Mouse (Mus musculus) ovary, postnatal 14 days (tissue): Measurements from ENCODE around the gene Nhej1.

Experiments used
- DNase-seq: peaks from one replicate; pipeline ENCODE4 v3.0.0; 2022; ENCODE audit warnings: low spot score

The Nhej1 gene

GRCm38 (mm10) chr1:74975936-74976335, 149.1 kb downstream of the Nhej1 start:
- DNase-seq, result no peak

- DNase-seq, result no peak
Observed at GRCm38 (mm10) chr1:74973590-74973989, 151.4 kb downstream of the Nhej1 start.

DNA sequence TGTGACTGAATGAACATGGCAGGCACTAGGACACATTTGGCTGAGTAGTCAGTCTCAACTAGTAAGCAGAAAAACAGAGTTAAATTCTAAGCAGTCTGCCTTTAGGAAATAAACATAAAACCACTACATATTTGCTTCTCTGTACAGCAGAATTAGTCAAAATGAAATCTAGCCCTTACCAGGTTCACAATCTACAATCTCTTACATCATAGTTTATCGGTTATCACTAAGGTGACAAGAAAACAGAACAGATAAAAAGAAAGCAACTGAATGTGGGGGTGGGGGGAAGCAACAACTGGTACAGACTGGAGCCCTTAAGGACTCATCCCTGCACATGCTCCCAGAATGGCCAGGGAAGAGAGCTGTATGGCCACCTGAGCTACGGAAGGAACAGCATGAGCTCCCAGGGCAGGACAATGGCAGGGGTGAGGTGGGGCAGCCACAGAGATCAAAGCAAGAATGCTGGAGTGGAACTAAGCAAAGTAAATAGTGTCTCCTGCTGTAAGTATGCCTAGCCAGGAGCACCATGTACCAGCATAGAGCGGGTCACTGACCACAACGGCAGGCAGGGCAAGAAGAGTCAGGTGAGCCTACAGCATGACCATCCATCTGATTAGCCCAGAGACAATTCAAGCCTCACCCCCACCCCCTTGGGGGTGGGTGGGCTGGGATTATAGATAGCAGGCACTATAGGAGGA, 153.5 kb downstream of the Nhej1 start:
- DNase-seq, result no peak

DNA sequence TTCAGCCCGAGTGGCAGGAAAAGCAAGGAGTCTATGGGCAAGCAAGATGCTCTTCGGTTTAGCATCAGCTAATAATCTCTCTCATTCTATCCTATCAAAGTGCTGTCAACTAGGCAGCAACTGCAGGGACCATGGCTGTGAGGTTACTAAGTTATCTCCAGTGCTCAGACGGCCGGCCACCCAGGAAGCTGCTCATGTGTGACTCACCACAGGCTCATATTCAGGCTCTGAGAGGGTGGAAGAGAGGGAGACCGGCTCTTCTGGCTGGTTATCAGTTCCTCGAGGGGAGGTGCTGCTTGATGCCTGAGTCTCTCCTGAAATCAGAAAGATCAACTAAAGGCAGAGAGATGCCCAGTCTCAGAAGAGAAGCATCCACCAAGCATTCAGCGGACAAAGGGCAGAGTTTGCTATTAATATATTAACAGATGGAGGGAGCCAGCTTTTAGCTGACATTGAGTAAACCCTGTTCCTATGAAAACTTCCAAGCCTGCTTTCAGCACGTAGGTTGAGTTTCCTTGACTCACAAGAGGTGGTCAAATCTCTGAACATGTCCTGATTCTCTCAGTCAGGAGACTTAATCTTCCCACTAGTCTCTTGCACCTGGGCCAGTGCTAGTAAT, 156.9 kb downstream of the Nhej1 start:
- DNase-seq, result no peak

DNA sequence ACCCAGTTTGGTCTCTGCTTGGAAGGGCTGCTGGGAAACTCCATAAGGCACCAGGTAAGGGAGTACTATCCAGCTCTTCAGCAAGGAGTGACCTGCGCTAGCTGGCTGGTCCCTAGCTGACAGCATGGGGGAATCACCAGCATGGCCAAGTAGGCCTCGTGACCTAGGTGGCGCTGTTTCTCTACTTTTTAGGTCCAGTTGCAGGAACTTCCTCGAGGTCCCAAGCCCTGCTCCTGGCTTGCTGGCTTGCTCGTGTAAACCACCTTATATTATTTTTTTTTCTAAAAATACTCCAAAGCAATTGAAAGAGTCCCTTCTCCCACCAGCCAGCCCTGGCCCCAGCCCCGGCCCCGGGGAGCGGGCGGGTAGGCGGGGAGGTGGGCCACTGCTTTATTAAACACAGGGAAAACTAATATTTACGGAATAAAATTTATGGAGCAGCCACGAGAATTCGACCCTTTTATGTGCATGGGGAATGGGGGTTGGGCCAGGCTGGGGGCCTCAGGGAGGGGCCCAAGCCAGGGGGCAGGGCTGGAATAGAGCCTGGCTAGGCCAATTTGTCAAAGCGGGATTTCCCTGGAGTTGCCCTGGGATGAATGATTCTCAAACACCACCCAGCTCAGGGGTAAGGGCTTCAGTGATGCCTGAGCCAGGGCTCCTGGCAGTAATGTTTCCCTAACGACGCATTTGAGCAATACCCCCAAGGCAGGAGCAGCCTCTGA, 160.3 kb downstream of the Nhej1 start:
- DNase-seq, result peak; percentile 78

- peak; percentile 21 for DNase-seq
Observed at GRCm38 (mm10) chr1:74962853-74963227, 162.2 kb downstream of the Nhej1 start.

DNA sequence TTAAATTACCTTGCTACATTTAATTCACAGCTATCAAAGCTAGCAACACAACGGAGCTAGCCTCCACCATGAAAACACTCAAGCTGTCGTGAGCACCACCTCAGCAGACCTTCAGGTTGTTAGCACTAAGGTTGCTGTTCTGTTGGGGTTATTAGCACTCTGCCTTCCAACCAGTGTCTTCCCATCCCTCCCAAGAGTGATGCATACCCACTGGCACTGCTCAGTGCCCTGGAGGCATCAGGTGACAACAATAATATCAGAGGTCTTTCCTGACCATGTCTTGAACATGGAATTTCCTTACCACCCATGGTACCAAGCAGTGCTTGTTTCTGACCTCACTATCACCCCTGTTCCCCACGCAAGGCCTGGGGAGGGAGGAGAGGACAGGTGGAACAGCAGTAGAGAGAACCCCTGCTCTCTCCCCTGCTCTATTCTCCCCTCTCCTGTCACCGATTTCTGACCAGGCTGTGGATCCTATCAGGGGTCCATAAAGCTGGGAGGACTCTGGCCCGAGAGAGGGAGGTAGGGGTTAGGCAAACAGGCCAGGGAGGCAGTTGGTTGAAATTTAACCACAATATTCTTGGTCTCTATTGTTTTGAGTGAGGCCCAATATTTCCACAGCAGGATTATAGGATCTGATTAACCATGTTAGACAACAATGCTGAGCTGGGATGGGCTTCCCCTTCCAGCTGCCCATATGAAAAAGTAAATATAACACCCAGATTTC, 162.7 kb downstream of the Nhej1 start:
- no peak for DNase-seq

DNA sequence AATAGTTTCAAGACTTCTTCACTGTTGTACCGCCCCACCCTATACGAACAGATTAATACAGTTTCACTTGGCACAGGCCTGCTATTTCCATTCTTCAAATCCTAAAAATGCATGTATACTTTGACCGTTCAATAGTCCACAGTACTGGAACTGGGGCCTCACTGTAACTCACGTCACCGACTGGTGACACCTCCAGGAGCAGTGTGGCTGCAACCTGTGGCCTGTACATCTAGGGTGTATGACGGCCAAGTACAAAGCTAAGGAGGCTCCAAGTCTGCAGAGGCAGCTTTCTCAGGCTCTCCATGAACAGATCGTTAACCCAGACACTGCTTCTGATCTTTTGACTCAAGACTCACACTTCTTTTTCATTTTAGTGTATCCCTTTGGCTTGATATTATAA, 163.3 kb downstream of the Nhej1 start:
- no peak for DNase-seq

GRCm38 (mm10) chr1:74960059-74960458, 164.9 kb downstream of the Nhej1 start:
- no peak for DNase-seq

DNA sequence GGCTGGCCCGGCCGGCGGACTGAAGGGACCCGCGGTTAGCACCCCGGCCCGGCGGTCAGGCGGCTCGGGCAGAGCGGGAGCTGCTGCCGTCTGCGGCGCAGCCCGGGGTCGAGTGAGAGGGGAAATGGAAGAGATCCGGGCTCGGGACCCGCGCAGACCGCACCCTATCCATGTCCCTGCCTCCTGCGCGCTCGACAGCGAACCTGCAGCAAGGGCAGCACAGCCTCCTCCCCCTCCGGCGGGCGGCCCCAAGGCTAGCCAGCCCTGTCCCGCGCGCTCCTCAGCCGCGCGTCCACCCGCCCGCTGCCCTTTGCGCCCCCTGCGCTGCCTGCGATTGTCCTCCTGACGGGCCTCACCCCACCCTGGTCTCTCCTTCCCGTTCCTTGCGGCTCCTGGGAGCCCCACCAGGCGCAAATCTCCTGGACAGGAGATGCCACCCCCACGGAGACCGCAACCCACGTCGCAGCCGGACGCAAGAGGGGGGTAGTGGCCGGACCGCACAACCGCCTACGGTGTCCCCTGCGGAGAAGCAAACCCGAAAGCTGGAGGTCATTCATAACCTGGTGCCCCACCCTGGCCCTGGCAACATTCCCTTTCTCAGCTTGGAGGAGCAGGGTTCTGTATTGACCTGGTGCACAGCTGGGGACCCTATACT, 173.3 kb downstream of the Nhej1 start, which contains the start of gene Ihh:
Ihh (minus strand) TSS at position 117 of the 655 bp plus-strand sequence.
- no peak for DNase-seq

DNA sequence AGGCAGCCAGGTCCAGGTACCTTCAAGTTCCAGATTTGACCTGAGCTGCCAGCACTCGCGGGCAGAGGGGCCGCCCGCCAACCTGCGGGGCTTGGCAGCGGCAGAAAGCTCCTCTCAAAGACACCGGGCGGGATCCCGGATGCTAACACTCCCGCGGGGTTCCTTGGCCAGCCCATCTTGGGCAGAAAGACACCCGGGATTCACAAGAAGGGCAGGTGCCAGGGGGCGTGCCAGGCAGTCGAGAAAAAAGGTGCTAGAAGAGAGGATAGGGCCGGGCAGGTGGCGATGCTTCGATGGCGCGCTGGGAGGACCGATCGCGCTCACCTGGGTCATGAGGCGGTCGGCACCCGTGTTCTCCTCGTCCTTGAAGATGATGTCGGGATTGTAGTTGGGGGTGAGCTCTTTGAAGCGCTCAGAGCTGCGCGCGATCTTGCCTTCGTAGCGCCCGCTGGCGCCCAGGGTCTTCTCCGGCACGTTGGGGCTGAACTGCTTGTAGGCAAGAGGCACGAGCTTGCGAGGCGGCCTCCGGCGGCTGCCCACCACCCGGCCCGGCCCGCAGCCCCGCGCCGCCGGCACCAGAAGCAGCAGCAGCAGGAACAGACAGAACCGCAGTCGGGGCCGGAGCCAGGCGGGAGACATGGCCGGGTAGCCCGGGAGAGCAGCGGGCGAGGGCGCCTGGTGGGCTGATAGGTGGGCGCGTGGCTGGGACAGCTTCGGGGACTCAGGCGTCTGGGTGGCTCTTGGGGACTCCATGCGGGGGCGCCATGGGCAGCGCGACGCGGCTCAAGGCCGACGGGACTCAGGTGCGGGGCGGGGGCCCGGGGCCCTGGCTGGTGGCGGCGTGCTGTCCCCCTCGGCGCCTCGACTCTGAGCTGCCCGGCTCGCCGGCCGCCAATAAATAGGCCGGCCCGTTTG, 174.2 kb downstream of the Nhej1 start:
- no peak for DNase-seq

GRCm38 (mm10) chr1:74950066-74950465, 174.9 kb downstream of the Nhej1 start:
- DNase-seq, result no peak

DNA sequence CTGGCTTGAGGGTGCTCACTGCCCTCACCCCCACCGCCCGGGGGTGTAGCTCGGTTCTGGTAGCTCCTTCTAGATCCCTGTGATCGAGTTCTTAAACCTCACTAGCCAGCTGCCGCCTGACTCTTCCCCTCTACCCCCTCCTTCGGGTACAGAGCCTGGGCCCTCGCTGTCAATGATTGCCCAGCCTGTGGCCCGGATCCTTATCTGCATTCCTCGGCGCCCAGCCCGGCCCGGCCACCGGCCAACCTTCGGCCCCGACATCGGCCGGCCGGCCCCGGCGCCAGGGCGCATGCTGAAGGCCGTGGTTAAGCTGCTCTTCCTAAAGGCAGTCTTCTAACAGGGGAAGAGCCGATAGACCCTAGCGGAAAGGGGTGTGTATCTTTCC, 175.3 kb downstream of the Nhej1 start:
- DNase-seq, result peak; percentile 23

- DNase-seq, result peak; percentile 60
Observed at GRCm38 (mm10) chr1:74948784-74949665, 176.0 kb downstream of the Nhej1 start.

DNA sequence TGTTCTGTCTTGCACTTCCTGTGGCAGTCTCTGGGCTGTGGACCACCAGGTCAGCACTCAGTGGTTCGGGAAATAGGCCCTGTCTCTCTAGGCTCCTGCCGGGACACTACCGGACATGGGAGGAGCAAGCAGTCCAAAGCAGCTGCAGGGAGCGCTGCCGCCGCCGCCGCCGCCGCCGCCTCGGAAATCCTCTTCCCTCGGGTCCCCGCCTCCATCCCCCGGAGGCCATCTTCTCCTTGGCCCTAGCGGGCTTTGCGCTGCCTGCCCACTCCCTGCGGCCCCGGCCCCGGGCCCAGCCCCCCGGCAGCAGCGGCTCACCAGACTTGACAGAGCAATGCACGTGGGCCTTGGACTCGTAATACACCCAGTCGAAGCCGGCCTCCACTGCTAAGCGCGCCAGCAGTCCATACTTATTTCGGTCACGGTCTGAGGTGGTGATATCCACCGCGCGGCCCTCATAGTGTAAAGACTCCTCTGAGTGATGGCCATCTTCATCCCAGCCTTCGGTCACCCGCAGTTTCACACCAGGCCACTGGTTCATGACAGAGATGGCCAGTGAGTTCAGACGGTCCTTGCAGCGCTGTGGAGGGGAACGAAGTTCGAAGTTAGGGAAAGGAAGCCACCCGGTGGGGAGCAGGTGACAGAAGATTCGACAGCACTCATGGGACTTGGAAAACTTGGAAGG, 176.9 kb downstream of the Nhej1 start:
- DNase-seq, result no peak

GRCm38 (mm10) chr1:74941651-74942360, 183.2 kb downstream of the Nhej1 start:
- DNase-seq, result no peak

DNA sequence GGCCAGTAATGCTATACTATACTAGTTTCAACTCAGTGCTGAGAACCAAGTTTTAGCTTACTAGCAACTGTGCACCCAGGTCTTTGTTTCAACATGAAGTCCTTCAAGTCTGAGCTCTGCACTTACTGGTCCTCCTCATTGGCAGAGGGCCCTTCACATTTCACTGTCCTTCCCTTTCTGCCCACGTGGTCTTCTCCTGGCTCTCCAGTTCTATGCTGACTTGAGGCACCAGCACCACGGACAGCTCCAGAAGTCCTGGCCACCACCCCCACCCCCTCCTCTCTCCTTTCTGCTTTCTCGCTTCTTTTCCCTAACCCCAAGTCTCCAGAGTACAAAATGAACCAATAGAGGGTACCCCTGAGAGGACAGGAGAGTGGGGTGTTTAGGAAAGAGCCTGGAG, 185.2 kb downstream of the Nhej1 start:
- DNase-seq, result no peak

DNA sequence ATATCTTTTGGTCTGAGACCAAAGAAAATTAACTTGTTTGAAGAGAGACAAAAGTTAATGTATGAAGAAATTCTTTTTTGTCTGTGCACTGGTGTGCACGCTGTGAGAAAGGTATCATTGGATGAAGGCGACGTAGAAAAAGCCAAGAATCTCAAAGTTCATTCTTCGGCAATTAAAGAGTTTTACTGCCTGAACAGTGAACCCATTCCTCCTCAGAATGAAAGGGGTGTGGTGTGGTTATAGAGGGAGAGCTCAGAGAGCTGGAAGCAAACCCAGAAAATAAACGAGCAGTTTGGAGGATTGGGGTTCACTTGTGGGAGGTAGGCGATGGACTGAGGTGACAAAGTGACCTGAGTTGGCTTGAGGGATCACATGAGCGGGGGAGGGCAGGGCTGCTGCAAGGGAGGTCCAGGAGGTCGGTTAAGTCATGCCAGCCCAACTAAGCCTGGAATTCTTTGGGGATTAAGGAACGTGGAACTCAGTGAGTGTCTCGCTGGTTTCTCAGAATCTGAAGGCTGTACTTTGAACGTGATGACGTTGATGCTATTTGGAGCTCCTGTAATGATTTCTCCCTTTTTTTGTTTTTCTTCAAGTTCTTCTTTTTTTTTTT, 188.7 kb downstream of the Nhej1 start:
- no peak for DNase-seq
